Mouse (Mus musculus) adrenal gland, postnatal 14 days (tissue): ENCODE results near the gene Ube2v1. TPM values are rescaled to one million over a fixed set of nuclear protein-coding genes. Genes with fewer than 3 reads are reported as not detected.
"Not testable (repeated sequence)": the region's sequence is repeated elsewhere in the genome, so short reads cannot be mapped to it uniquely, and the experiment has no call there.

ENCODE experiments used
- DNase-seq: peaks from one replicate; pipeline ENCODE4 v3.0.0; 2021; ENCODE audit warnings: mixed read lengths
- total RNA-seq: library from RNA; stranded (reverse); gene quantifications from 2 replicates; pipeline ENCODE4 v1.2.3, GENCODE M21; 2021

The Ube2v1 gene
- total RNA-seq, 1 experiment from 2014 or later, result 172 TPM

- DNase-seq, result peak; percentile 68
These were observed 25.0 kb upstream of the Ube2v1 start for GRCm38 (mm10) chr2:167656629-167657478.

- no peak for DNase-seq
These were observed 23.2 kb upstream of the Ube2v1 start for GRCm38 (mm10) chr2:167654911-167655600.

GRCm38 (mm10) chr2:167652694-167653093 is 20.8 kb upstream of the Ube2v1 start:
- DNase-seq, result no peak

- DNase-seq, result no peak
These were observed 19.7 kb upstream of the Ube2v1 start for GRCm38 (mm10) chr2:167651622-167652021.

- peak; percentile 62 for DNase-seq
These were observed 17.6 kb upstream of the Ube2v1 start for GRCm38 (mm10) chr2:167649290-167650032.

- DNase-seq, result no peak
These were observed 14.5 kb upstream of the Ube2v1 start for GRCm38 (mm10) chr2:167646411-167646810.

GRCm38 (mm10) chr2:167643356-167644052 is 11.6 kb upstream of the Ube2v1 start:
- DNase-seq, result not testable (repeated sequence)

GRCm38 (mm10) chr2:167642164-167642563 is 10.3 kb upstream of the Ube2v1 start:
- DNase-seq, result no peak

- DNase-seq, result peak; percentile 75
These were observed 9.4 kb upstream of the Ube2v1 start for GRCm38 (mm10) chr2:167641337-167641736.

- peak; percentile 58 for DNase-seq
These were observed 8.4 kb upstream of the Ube2v1 start for GRCm38 (mm10) chr2:167640279-167640678.

- DNase-seq, result no peak
These were observed 3.1 kb upstream of the Ube2v1 start for GRCm38 (mm10) chr2:167634865-167635512.

- peak; percentile 98 for DNase-seq
These were observed 2.5 kb upstream of the Ube2v1 start for GRCm38 (mm10) chr2:167634338-167634770.

GRCm38 (mm10) chr2:167633537-167633872 is 1.6 kb upstream of the Ube2v1 start:
- no peak for DNase-seq

GRCm38 (mm10) chr2:167632731-167633536 is 1.0 kb upstream of the Ube2v1 start:
- DNase-seq, result no peak

GRCm38 (mm10) chr2:167631181-167631590 is 709 bp downstream of the Ube2v1 start:
- peak; percentile 57 for DNase-seq

GRCm38 (mm10) chr2:167630421-167630820 is 1.5 kb downstream of the Ube2v1 start:
- DNase-seq, result no peak

- no peak for DNase-seq
These were observed 2.2 kb downstream of the Ube2v1 start for GRCm38 (mm10) chr2:167629665-167630209.

GRCm38 (mm10) chr2:167628872-167629271 is 3.0 kb downstream of the Ube2v1 start:
- DNase-seq, result no peak

GRCm38 (mm10) chr2:167627019-167627418 is 4.9 kb downstream of the Ube2v1 start:
- DNase-seq, result no peak

GRCm38 (mm10) chr2:167625670-167626069 is 6.2 kb downstream of the Ube2v1 start:
- DNase-seq, result no peak
